Mouse (Mus musculus) 3134 (cell line): ENCODE results near the gene Bad.

Experiments
- DNase-seq: peaks from one replicate; pipeline ENCODE4 v3.0.0-alpha.2; 2011; ENCODE audit warnings: low spot score; ENCODE audit not compliant: insufficient read length; ENCODE audit errors: extremely low read depth

The Bad gene

GRCm38 (mm10) chr19:6933436-6934194, 8.0 kb upstream of the Bad start:
- no peak for DNase-seq

GRCm38 (mm10) chr19:6934195-6934977, 7.3 kb upstream of the Bad start, which contains the start of gene Kcnk4:
TSS of gene Kcnk4 (minus strand) at chr19:6934515.
- DNase-seq, result no peak

GRCm38 (mm10) chr19:6936299-6936698, 5.4 kb upstream of the Bad start:
- no peak for DNase-seq

GRCm38 (mm10) chr19:6937541-6938465, 3.9 kb upstream of the Bad start:
- DNase-seq, result no peak

DNA sequence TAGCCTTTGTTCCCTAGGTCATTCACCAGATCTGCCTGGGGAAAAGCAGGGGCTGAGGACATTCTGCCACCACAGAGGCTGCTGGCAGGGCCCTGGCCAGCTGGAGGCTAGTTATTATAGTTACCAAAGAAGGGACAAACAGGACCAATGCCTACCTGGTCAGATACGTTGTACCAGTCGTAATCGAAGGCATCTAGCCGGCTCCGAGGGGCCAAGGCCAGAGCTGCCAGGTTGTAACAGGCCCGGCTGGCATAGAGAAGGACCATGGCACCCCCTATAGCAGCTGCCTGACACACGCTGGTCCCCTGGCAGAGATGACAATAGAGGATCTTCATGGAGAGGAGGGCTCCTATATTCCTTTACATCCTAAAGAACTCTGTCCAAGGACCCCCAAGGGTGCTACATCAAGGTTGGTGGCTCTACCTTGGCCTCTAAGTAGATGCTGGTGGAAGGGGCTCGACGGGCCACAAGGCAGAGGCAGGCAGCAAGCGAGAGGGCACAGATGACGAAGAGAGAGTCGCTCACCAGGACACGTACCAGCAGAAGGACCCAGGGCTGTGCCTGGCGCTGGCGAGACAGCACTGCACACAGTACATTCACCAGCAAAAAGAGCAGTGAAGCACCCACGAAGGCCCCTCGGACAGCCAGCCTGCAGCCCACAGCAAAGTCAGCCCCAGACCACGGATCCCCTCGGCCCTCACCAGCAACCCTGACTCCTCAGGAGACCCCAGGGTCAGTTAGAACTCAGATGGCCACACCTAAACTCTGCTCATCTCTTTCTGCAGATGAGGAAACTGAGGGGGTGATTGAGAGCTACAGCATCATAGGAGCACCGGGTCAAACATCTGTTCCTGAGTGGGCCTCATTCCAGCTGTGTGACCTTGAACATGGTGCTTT, 2.3 kb upstream of the Bad start:
- no peak for DNase-seq

DNA sequence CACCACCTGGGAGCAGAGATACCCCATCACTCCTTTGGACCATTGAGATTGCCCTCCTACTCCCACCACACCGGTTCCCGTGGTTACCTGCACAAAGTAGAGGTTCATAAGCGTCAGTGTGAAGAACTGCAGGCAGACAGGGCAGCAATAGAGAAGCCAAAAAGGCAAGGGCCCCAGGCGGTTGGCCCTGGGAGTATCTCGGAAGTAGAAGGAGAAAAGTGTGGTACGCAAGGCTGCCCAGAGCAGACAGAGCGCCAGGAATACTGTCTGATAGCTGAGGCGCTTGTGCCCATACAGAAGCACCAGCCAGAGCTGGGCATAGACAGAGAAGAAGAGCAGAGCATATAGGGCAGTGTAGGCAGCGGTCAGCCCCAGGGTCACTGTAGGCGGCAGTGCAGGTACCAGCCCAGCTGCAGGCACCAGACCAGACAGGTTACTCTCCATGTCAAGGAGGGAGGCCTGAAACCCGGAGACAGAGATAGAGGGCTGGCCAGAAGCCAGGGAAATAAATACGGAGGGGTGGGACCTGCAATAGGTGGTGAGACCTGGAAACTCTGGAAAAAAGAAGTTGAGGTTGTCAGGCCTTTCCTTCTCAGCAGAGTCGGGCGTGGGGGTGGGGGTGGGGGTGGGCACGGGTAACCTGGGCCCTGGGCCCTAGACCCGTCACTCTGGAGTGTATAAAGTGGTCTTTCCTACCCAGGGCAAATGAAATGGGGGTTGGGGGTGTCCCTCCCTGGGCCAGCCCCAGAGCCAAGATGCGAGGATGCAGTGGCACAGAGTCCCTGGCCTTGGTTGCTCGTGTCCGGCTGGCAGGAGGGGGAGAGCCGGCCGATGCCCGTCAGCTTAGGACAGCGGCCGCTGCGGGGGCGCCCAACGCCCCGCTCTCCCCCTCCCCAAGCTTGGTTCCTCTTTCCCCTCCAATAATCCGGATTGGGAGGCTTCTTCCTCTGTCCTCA, 987 bp upstream of the Bad start:
- no peak for DNase-seq

DNA sequence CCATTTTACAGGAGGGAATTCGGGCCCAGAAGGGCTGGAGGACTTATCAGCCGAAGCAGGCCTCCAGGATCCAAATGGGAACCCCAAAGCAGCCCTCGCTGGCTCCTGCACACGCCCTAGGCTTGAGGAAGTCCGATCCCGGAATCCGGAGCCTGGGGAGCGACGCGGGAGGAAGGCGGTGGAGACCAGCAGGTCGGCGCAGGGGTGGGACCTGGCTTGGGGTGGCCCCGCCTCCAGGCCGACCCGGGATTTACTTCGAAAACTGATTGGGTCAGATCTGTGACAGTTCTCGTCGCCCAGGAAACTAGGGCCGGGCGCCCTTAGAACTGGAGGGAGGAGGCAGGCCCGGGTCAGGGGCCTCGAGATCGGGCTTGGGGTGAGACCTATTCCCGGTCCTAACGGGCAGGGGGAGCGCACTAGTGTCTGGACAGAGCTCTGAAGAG, 609 bp downstream of the Bad start, which contains the start of gene Gpr137:
TSS of gene Gpr137 (minus strand) at position 232 of the 443 bp plus-strand sequence.
- peak; percentile 94 for DNase-seq

- DNase-seq, result no peak
Measured at GRCm38 (mm10) chr19:6942764-6943163, 1.1 kb downstream of the Bad start.

GRCm38 (mm10) chr19:6943709-6944108, 2.0 kb downstream of the Bad start:
- no peak for DNase-seq

DNA sequence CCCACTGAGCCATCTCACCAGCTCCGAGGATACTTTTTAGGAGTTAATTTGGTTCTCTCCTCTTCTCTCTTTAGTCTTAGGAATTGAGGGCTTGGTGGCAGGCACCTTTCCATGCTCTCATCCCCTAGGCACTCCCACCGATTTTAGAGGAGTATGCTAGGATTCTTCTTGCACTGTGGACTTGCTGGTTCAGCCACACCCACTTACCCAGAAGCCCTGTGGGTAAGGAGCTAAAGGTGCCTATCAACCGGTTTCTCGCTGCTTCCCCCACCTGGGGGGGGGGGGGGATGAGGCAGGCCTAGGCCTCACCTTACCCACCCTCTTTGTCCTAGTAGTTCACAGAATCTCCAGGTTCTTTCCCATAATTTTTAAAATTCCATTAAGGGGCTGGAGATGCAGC, 6.1 kb downstream of the Bad start:
- no peak for DNase-seq

DNA sequence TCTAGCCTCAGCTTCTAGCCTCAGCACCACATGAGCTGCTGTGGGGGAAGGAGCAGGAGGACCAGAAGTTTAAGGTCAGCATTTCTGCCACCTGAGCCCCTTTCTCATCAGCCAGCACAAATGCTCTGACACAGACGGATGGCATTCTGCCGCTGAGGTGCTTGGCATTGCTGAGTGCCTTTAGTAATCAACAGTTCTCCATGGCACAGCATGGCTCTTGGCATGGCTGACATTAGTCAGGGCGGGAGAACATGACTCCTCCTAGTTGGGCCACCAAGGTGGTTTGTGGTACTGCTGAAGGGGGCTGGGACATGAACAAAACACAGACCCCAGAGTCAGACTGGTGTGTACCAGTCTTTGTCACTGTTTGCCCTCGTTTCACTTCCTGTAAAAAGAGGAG, 6.5 kb downstream of the Bad start:
- no peak for DNase-seq

GRCm38 (mm10) chr19:6949532-6949931, 7.9 kb downstream of the Bad start:
- DNase-seq, result no peak

DNA sequence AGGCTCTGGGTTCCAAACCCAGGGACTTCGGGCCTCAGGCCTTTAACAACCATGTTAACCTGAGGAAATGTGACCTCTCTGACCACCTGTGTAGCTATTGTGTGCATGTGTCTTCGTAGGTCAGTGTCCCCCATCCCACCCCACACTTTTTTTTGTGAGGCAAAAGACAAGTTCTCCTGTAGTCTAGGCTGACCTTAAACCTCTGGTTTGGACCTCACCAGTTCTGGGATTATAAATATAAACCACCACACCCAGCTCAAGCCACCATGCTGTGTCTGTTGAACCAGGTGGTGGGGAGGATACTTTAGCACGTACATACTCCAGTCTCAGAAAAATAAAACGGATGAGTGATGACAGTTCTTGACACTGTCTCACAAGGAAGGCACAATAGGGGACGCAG, 8.3 kb downstream of the Bad start:
- DNase-seq, result no peak

DNA sequence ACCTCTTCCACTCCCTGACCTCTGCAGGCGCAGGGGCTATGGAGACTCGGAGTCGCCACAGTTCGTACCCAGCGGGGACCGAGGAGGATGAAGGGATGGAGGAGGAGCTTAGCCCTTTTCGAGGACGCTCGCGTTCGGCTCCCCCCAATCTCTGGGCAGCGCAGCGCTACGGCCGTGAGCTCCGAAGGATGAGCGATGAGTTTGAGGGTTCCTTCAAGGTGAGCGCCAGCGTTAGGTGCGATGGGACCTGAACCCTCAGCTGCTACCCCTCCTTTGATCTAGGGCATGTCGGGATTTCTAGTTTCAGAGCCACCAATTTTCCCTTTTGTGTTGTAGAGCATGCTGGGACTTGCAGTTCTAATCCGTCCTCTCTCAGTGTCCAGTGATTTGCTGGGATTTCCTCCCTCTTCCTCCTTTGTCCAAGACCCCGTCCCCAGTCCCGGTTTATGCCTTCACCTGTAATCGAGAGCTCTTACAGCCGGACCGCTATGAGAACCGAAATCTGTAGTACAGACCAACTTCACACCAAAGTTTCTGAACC, 9.0 kb downstream of the Bad start:
- DNase-seq, result peak; percentile 74

DNA sequence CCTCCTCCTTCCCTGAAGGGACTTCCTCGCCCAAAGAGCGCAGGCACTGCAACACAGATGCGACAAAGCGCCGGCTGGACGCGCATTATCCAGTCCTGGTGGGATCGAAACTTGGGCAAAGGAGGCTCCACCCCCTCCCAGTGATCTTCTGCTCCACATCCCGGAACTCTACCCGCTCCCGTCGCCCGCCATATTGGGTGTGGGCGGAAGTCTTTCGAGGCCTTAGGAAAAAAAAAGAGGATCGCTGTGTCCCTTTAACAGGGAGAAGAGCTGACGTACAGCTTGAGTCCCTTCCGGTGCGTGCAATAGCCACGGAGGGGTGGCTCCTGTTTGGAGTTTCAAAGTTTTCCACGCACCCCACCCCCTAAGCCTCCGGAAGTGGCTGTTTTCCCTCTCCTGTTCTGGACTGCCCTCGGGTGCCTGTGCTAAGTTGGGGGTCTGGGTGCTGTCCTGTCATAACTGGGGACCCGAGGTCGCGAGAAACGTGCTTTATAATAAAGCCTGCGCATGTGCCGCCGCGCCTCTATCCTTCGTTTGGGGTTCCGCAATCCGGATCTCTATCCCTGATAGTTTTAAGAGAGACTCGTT, 9.8 kb downstream of the Bad start:
- DNase-seq, result peak; percentile 88

DNA sequence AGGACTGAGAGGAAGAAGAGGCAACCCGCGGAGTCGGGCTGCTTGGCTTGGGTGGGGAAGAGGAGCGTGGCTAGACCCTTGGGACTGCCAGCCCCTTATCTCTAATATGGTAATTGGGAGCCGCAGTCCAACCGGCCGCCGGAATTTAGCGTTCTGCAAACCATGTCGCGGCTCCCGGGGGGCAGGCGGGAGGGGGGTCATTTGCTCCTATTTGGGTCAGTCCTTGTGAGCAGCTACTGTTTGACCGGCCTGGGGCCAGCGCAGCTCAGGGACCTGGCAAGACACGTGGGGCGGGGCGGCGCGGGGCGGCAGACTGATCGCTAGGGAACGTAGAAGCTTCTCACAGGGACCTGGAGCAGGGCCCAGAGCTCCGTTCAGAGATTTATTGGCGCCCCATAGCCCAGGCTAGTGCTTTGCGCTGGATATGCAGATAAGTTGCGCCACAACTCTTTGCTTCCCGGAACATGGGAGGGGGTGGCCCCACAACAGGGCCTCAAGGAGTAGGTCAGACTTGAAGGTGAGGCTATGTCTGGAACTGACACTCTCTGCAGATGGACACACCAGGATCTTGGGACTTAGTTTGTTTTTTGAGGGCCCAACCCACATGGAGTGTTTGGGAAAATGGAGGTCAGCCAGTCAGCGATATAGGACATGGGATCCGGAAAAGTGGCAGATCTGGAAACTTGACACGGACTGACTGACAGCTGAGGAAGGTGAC, 10.5 kb downstream of the Bad start:
- DNase-seq, result peak; percentile 82

GRCm38 (mm10) chr19:6952712-6953037, 11.0 kb downstream of the Bad start:
- no peak for DNase-seq

GRCm38 (mm10) chr19:6954046-6954445, 12.4 kb downstream of the Bad start:
- DNase-seq, result peak; percentile 42
